Mouse (Mus musculus) liver, embryonic 14.5 days (tissue): ENCODE measurements around the gene Enah.

Experiments
- CTCF ChIP-seq: IDR thresholded peaks from 2 replicates; pipeline ENCODE4 v1.5.1; 2016; ENCODE audit warnings: antibody characterized with exemption, low read depth, control low read depth
- EP300 ChIP-seq: IDR thresholded peaks from 2 replicates; pipeline ENCODE4 v1.6.1; 2016; ENCODE audit warnings: antibody characterized with exemption, low read depth

- TF ChIP-seq CTCF (no peak), EP300 (no peak)
These were observed 38.2 kb upstream of the Enah start for GRCm38 (mm10) chr1:182057998-182058397.
